Mouse (Mus musculus) forebrain, embryonic 16.5 days (tissue): ENCODE data around the gene Ppp2r5e. TPM values are rescaled to one million over a fixed set of nuclear protein-coding genes. Genes with fewer than 3 reads are reported as not detected.

Experiments used
- ATAC-seq: fragments of 200-750 bp; cut with Nextera tagmentation; 2 replicates; pipeline ENCODE4 v1.8.0; 2017; ENCODE audit warnings: mild to moderate bottlenecking, moderate library complexity
- H3K27ac ChIP-seq: fragments of 300-500 bp; sonication (generic); 2 replicates; pipeline ENCODE4 v1.5.1; 2014; ENCODE audit warnings: low read length, control low read depth
- H3K27me3 ChIP-seq: fragments of 300-500 bp; sonication (generic); replicated peaks from 2 replicates; pipeline ENCODE4 v1.6.1; 2014; ENCODE audit warnings: low read length; ENCODE audit not compliant: control insufficient read depth, insufficient read depth
- H3K36me3 ChIP-seq: fragments of 300-500 bp; sonication (generic); 2 replicates; pipeline ENCODE4 v1.6.1; 2014; ENCODE audit not compliant: control insufficient read depth, insufficient read depth
- H3K4me1 ChIP-seq: fragments of 300-500 bp; sonication (generic); replicated peaks from 2 replicates; pipeline ENCODE4 v1.6.1; 2014; ENCODE audit warnings: low read length; ENCODE audit not compliant: control insufficient read depth, insufficient read depth
- H3K4me2 ChIP-seq: fragments of 300-500 bp; sonication (generic); 2 replicates; pipeline ENCODE4 v1.6.1; 2014; ENCODE audit warnings: mild to moderate bottlenecking, low read length, control low read depth
- H3K4me3 ChIP-seq: fragments of 300-500 bp; sonication (generic); replicated peaks from 2 replicates; pipeline ENCODE4 v1.5.1; 2014; ENCODE audit warnings: mild to moderate bottlenecking, low read length, control low read depth
- H3K9ac ChIP-seq: fragments of 300-500 bp; sonication (generic); replicated peaks from 2 replicates; pipeline ENCODE4 v1.6.1; 2014; ENCODE audit warnings: low read depth, low read length, control low read depth
- H3K9me3 ChIP-seq: fragments of 300-500 bp; sonication (generic); 2 replicates; pipeline ENCODE4 v1.6.1; 2016; ENCODE audit warnings: low read length; ENCODE audit not compliant: control insufficient read depth
- WGBS: fragments of 180-500 bp; shearing (Covaris S2); extraction: QIAGEN DNeasy Blood & Tissue Kit; methylation state at CpG from one replicate; pipeline ENCODE4 v1.1.7; 2014; 5-methylcytosine and 5-hydroxymethylcytosine counted together
- polyA plus RNA-seq: library from polyadenylated mRNA; unstranded; fragments of >200 nt; fragmentation: Nextera tagmentation; extraction: Ambion mirVana; gene quantifications from 2 replicates; pipeline ENCODE4 v1.2.1, GENCODE M21; 2015

The Ppp2r5e gene
- polyA plus RNA-seq, 1 experiment from 2014 or later: 22.1 TPM

DNA sequence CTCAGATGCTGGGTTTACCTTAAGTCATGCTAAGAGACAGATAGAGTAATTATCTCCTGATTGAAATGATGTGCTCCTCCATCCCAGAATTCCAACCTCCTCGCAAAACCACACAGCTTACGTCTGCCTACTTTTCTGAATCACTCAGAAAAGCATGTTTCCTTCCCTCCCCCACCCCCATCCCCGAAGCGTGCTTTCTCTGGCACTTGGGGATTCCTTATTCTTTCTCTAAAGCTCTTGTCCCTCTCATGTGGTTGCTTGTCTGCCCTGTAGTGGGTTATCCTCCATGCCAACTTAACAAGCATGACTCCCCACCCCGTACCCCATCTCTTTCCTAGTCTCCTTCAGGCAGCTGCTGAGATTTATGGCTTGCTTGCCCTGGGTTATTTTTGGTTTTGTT lies 49.8 kb downstream of the Ppp2r5e start:
- Histone ChIP-seq H3K9me3 (no peaks in the 10 kb centered on the region), H3K36me3 (no peaks in the 10 kb centered on the region), H3K4me1 (peaks cover 7% of the 10 kb centered on the region), H3K4me2 (no peak overlapping the region), H3K27ac (no peak overlapping the region), H3K27me3 (no peaks in the 10 kb centered on the region), H3K4me3 (no peak overlapping the region), H3K9ac (no peak overlapping the region)
- no peak for ATAC-seq
- WGBS: 95% methylated on average over 5 of the region's 5 CpGs

DNA sequence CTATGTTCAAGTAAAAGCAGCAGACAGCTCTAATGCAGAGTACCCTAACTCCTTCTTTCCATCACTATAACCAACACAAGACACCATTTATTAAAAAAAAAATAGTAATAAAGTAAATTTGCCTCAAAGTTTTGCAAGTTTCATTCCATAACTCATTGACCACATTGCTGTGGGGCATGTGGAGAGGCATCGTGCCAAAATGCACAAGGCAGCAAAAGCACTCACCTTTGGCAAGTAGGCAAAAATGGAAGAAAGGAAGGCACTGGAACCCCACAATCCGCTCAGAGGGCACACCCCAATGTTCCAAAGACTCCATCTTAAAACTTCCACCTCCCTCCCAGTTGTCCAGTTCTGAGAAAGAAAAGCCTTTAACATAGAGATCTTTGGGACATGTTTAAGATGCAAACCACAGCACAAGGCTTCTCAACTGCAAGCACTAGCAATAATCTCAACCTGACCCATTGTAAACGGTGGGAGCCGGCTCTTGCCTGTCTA lies 50.6 kb downstream of the Ppp2r5e start:
- 96% methylated on average over 4 of the region's 4 CpGs for WGBS
- no peaks in the 10 kb centered on the region for H3K9me3 ChIP-seq
- no peak for ATAC-seq

DNA sequence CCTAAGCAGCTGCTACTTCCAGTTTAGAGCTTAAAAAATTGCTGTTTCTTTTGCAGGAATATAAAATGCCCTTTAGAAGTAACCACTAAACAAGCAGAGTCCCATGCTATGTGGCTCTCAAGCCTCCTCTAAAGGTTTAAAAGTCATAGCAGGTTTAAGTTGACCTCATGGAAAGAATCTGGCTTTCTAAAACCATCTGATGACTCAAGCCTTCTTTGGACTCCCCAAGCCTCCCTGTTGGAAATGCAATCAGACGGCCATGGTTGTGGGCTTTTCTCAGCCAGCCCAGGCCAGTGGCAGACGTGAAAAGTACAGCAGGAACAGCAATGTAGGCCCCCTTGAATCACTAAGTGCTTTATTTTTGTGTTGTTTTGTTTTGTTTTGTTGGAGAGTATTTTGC lies 51.4 kb downstream of the Ppp2r5e start:
- H3K27ac ChIP-seq: no peak overlapping the region
- peaks cover 7% of the 10 kb centered on the region for H3K4me1 ChIP-seq
- no peak overlapping the region for H3K4me3 ChIP-seq
- H3K9me3 ChIP-seq: no peaks in the 10 kb centered on the region
- no peaks in the 10 kb centered on the region for H3K27me3 ChIP-seq
- no peak overlapping the region for H3K4me2 ChIP-seq
- WGBS: 79% methylated on average over 2 of the region's 2 CpGs
- ATAC-seq: no peak
- H3K9ac ChIP-seq: no peak overlapping the region
- no peaks in the 10 kb centered on the region for H3K36me3 ChIP-seq

More for the DNA sequence above, 50.6 kb downstream of the Ppp2r5e start:
- Histone ChIP-seq H3K27ac (no peak overlapping the region), H3K36me3 (no peaks in the 10 kb centered on the region), H3K9ac (no peak overlapping the region), H3K4me1 (peaks cover 7% of the 10 kb centered on the region), H3K4me2 (no peak overlapping the region), H3K4me3 (no peak overlapping the region), H3K27me3 (no peaks in the 10 kb centered on the region)

DNA sequence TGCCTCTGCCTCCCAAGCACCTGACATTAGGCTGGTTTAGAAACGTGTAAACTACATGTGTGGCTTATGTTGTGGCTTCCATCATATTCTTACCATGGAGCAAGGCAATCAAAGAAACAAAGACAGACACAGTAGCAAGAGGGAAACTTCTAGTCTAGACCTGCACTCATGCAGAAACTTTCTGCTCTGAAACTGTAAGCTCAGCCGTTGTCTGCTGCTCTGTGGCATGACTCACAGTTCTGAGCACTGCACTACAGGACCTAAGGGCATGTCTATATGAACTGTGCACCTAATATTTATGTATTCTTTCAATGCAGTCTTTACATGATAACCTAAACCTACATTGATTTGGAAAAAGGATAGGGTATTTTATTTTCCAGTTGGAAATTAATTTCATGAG lies 51.8 kb downstream of the Ppp2r5e start:
- ATAC-seq: no peak
- WGBS: 83% methylated on average over 2 of the region's 2 CpGs

DNA sequence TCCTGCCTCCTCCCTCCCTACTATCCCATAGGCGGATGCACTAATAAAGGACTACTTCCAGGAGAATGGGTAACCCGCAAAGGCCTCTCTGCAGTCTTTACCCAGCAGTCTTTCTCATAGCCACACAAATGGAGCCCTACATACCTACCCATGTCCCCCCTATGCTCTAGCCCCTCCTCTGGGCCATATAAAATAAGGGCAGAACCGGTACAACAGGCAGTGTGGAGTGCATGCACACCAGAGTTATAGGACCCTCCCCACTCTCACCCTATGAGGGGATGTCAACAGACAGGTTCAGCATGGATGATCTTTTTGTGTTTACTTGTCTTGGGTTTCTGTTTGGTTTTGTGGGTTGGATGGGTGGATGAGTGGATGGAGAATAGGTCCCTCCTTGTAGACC lies 52.7 kb downstream of the Ppp2r5e start:
- Histone ChIP-seq H3K36me3 (no peaks in the 10 kb centered on the region), H3K4me2 (no peak overlapping the region), H3K27ac (no peak overlapping the region), H3K9me3 (no peaks in the 10 kb centered on the region), H3K9ac (no peak overlapping the region), H3K27me3 (no peaks in the 10 kb centered on the region), H3K4me3 (no peak overlapping the region), H3K4me1 (peaks cover 4% of the 10 kb centered on the region)
- ATAC-seq: no peak
- WGBS: 60% methylated on average over 3 of the region's 3 CpGs

More for the DNA sequence above, 51.8 kb downstream of the Ppp2r5e start:
- Histone ChIP-seq H3K4me3 (no peak overlapping the region), H3K4me1 (peaks cover 4% of the 10 kb centered on the region), H3K27ac (no peak overlapping the region), H3K36me3 (no peaks in the 10 kb centered on the region), H3K4me2 (no peak overlapping the region), H3K9ac (no peak overlapping the region), H3K27me3 (no peaks in the 10 kb centered on the region), H3K9me3 (no peaks in the 10 kb centered on the region)

DNA sequence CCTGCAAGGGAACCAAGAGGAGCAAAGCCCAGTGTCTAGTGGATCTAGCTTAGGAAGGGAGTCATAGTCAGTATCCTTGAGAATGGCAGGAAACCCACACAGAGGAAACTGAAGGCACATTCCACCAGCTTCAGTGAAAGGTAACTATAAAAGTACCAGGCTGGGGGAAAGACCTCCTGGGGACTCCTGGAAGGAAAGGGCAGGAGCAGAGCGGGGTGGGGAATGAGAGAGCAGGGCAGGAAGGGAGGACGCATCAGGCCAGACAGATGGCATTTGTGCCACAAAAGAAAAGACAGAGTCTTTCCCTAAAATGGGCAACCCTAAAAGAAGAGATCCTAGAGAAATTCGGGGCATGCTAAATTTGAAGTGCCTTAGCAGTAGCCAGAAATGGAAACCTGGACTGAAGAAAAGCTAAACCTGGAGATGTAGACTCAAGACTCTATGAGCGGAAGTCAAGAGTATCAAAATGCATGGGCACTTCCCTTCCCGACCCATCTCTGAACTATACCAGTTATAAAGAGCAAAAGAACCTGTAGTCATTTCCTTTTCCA lies 55.3 kb downstream of the Ppp2r5e start:
- Histone ChIP-seq H3K36me3 (no peaks in the 10 kb centered on the region), H3K4me1 (peaks cover 10% of the 10 kb centered on the region), H3K27ac (no peak overlapping the region), H3K4me3 (no peak overlapping the region), H3K9ac (no peak overlapping the region), H3K27me3 (no peaks in the 10 kb centered on the region), H3K9me3 (no peaks in the 10 kb centered on the region), H3K4me2 (no peak overlapping the region)
- WGBS: 82% methylated on average over 5 of the region's 5 CpGs
- no peak for ATAC-seq

DNA sequence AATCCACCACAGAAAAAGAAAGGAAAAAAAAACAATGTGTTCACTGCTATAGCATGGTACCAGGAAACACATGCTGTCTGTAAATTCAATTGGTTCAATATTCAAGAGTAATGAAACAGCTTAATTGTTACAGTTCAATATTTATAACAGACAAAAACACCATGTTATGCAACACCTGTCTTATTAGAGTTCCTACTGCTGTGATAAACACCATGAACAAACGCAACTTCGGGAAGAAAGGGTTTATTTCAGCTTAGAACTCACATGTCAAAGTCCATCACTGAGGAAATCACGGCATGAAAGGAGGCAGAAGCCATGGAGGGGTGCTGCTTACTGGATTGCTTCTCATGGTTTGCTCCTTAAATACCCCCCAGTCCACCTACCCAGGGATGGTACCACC lies 56.8 kb downstream of the Ppp2r5e start:
- Histone ChIP-seq H3K9me3 (no peaks in the 10 kb centered on the region), H3K9ac (no peak overlapping the region), H3K4me1 (peaks cover 10% of the 10 kb centered on the region), H3K27me3 (no peaks in the 10 kb centered on the region), H3K4me3 (no peak overlapping the region), H3K27ac (no peak overlapping the region), H3K4me2 (no peak overlapping the region), H3K36me3 (no peaks in the 10 kb centered on the region)
- 56% methylated on average over 3 of the region's 3 CpGs for WGBS
- ATAC-seq: no peak

DNA sequence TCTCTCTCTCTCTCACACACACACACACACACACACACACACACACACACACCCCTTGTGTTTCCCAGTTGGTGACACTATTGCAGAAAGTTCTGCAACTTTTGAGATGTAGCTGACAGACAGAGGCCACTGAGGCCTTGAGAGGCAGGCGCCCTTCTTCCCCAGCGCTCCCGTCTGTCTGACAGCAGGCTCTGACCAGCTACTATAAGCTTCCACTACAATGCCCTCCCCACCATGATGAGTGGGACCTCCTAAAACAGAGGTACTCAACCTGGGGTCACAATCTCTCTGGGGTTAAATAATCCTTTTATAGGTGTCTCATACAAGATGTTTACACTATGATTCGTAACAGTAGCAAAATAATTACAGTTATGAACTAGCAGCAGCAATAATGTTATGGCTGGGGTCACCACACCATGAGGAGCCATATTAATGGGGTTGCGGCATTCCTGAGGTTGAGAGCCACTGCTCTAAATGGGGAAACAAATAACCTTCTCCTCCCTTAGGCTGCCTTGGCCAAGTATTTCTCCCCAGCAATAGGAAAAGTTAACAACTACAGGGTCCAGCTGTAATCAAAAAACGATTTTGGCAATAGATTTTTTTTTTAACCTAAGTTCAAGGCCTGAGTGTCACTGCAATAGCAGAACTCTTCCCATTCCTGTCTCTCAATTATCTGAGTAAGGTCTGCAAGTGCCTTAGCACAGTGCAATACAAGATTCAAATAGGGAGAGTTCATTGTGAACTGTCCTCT lies 58.2 kb downstream of the Ppp2r5e start:
- no peaks in the 10 kb centered on the region for H3K27me3 ChIP-seq
- peaks cover 6% of the 10 kb centered on the region; the same call in 1 of the 2 replicates for H3K4me1 ChIP-seq
- no peak overlapping the region for H3K4me2 ChIP-seq
- no peak overlapping the region for H3K4me3 ChIP-seq
- no peak overlapping the region for H3K9ac ChIP-seq
- WGBS: 60% methylated on average over 6 of the region's 6 CpGs
- no peaks in the 10 kb centered on the region for H3K36me3 ChIP-seq
- H3K27ac ChIP-seq: no peak overlapping the region
- H3K9me3 ChIP-seq: no peaks in the 10 kb centered on the region
- ATAC-seq: no peak

DNA sequence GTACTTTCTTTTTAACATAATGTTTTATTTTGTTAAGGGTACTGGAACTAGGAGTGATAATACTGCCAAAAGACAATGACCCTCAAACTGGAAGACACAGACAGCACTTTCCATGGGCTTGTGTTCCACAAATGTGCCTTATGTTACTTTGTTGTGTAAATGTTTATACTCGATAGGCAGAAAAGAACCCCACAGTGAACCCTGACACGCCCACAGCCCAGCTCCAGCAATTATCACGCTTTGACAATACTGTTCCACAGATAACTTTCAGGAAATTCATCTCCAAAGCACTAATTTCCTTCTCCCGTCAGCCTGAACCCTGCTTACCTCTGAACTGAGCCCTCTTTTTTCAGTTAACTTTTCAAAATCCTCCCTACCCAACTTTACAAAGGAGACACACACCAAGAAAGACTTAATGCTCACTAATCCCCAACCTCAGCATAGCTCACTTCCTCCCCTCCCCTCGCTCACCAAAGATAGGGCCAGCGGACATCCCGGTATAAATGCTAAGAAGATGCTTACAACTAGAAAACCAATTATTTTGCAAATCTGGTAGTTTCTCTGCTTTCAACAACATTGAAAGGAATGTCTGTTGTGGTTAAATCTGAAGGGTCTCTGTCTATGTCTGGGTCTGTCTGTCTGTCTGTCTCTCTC lies 58.9 kb downstream of the Ppp2r5e start:
- Histone ChIP-seq H3K4me1 (peaks cover 6% of the 10 kb centered on the region; the same call in 1 of the 2 replicates), H3K4me2 (no peak overlapping the region), H3K9me3 (no peaks in the 10 kb centered on the region), H3K36me3 (no peaks in the 10 kb centered on the region), H3K27me3 (no peaks in the 10 kb centered on the region), H3K4me3 (no peak overlapping the region), H3K27ac (no peak overlapping the region), H3K9ac (no peak overlapping the region)
- WGBS: 19% methylated on average over 7 of the region's 7 CpGs
- ATAC-seq: no peak
